Mouse (Mus musculus) forebrain, embryonic 14.5 days (tissue): ENCODE results near the gene Capza2. TPM values are rescaled to one million over a fixed set of nuclear protein-coding genes. Genes with fewer than 3 reads are reported as not detected.

ENCODE experiments used
- ATAC-seq: fragments of 200-750 bp; cut with Nextera tagmentation; 2 replicates; pipeline ENCODE4 v1.8.0; 2017; ENCODE audit warnings: mild to moderate bottlenecking, moderate library complexity
- DNase-seq: peaks from one replicate; pipeline ENCODE4 v3.0.0-alpha.2; 2015; ENCODE audit warnings: low spot score
- H3K27ac ChIP-seq: fragments of 300-500 bp; sonication (generic); 2 replicates; pipeline ENCODE4 v1.5.1; 2014; ENCODE audit warnings: low read depth, mild to moderate bottlenecking, control low read depth, low read length, moderate library complexity
- H3K27me3 ChIP-seq: fragments of 300-500 bp; sonication (generic); replicated peaks from 2 replicates; pipeline ENCODE4 v1.6.1; 2014; ENCODE audit warnings: low read length, control low read depth, mixed read lengths; ENCODE audit not compliant: control insufficient read depth, insufficient read depth
- H3K36me3 ChIP-seq: fragments of 300-500 bp; sonication (generic); 2 replicates; pipeline ENCODE4 v1.6.1; 2014; ENCODE audit warnings: low read length, control low read depth; ENCODE audit not compliant: control insufficient read depth, insufficient read depth
- H3K4me1 ChIP-seq: fragments of 300-500 bp; sonication (generic); 2 replicates; pipeline ENCODE4 v1.6.1; 2014; ENCODE audit warnings: antibody characterized with exemption, low read length, control low read depth; ENCODE audit not compliant: control insufficient read depth, insufficient read depth
- H3K4me2 ChIP-seq: fragments of 300-500 bp; sonication (generic); 2 replicates; pipeline ENCODE4 v1.6.1; 2014; ENCODE audit warnings: mild to moderate bottlenecking, control low read depth, low read length
- H3K4me3 ChIP-seq: fragments of 300-500 bp; sonication (generic); 2 replicates; pipeline ENCODE4 v1.5.1; 2014; ENCODE audit warnings: low read depth, low read length, control low read depth
- H3K9ac ChIP-seq: fragments of 300-500 bp; sonication (generic); 2 replicates; pipeline ENCODE4 v1.6.1; 2014; ENCODE audit warnings: mild to moderate bottlenecking, low read length, control low read depth, moderate library complexity
- H3K9me3 ChIP-seq: fragments of 300-500 bp; sonication (generic); replicated peaks from 2 replicates; pipeline ENCODE4 v1.6.1; 2016; ENCODE audit warnings: low read length, control low read depth, mixed read lengths; ENCODE audit not compliant: control insufficient read depth
- WGBS: fragments of 180-500 bp; shearing (Covaris S2); extraction: QIAGEN DNeasy Blood & Tissue Kit; methylation state at CpG from one replicate; pipeline ENCODE4 v1.1.7; 2014; 5-methylcytosine and 5-hydroxymethylcytosine counted together
- polyA plus RNA-seq: library from polyadenylated mRNA; unstranded; fragments of >200 nt; fragmentation: Nextera tagmentation; extraction: Ambion mirVana; gene quantifications from 2 replicates; pipeline ENCODE4 v1.2.1, GENCODE M21; 2014

Gene Capza2
- polyA plus RNA-seq, 1 experiment from 2014 or later, result 276 TPM

DNA sequence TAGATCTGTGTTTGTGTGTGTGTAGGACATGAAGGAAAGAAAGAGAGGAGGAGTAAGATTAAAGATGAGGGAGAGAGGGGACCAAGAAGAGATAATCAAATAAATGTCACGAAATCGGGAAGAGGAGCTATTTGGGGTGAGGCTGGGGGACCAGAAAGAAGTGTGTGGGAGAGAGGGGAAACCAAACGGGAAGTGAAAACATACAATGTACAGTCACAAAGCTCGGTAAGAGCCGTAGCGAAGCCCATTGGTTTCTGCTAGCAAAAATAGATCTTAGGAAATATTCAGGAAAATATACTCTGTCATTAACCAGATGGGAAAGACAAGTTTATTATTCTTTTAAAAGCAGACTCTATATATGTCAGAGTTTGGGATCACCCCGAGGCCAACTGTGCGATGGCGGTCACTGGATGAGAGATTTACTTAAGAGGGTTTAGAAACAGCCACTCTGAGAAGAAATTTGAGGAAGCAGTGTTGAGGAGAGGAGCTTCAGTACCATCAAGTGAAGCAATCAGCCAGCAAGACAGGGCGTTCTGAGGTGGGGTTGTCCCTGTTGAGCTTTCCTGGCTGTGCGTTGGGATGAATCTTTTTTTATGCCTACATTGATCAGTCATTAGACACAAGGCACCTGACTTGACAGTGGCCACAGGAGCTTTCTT is 24.6 kb upstream of the Capza2 start:
- no peak for ATAC-seq
- 92% methylated on average over 11 of the region's 11 CpGs for WGBS

DNA sequence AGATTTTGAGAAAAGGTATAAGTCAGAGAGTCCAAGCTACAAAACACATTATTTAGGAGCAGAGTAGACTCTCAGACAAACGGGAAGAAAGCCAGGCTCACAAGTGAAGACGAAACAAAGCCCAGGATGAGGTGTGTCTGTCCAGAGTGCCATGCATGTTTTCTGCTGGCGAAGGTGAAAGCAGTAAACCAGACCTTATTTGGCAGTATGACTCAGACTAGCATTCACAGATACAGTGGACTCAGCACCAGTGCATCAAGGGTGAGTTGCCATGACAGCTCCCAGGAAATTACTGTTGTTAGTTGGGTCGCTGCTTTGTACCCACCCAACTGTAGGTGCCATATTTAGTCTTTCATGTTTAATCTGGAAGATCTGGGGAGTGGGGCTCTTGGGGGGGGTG is 23.4 kb upstream of the Capza2 start:
- Histone ChIP-seq H3K4me1 (no peaks in the 10 kb centered on the region), H3K27ac (no peak overlapping the region), H3K9me3 (no peaks in the 10 kb centered on the region), H3K36me3 (no peaks in the 10 kb centered on the region), H3K4me3 (no peak overlapping the region), H3K4me2 (no peak overlapping the region), H3K9ac (no peak overlapping the region), H3K27me3 (no peaks in the 10 kb centered on the region)
- 87% methylated on average over 4 of the region's 4 CpGs for WGBS
- DNase-seq (no peak), ATAC-seq (no peak)

More for the DNA sequence above, 24.6 kb upstream of the Capza2 start:
- Histone ChIP-seq H3K4me1 (no peaks in the 10 kb centered on the region), H3K4me2 (no peak overlapping the region), H3K9me3 (no peaks in the 10 kb centered on the region), H3K4me3 (no peak overlapping the region), H3K27ac (no peak overlapping the region), H3K9ac (no peak overlapping the region), H3K36me3 (no peaks in the 10 kb centered on the region), H3K27me3 (no peaks in the 10 kb centered on the region)
- DNase-seq, result no peak

DNA sequence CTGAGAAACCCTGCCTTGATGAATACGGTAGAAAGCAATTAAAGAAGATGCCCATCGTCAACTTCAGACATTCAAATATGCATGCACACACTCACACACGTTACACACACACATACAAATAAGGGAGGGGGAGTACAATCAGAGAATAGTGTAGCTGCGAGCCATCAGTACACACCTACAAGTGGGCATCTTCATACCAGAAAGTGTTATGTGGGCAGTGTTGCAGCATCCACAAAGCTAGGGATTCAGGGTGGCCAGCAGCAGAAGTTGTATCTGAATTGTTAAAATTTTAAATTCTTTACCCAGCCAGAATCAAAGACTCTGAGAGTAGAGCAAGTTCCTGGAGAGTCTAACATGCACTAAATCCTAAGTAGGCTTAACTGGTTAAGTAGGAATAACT is 15.2 kb upstream of the Capza2 start:
- no peaks in the 10 kb centered on the region for H3K4me1 ChIP-seq
- no peaks in the 10 kb centered on the region for H3K36me3 ChIP-seq
- no peak overlapping the region for H3K9ac ChIP-seq
- H3K9me3 ChIP-seq, result no peaks in the 10 kb centered on the region
- H3K4me2 ChIP-seq, result no peak overlapping the region
- ATAC-seq (no peak), DNase-seq (no peak)
- no peak overlapping the region for H3K27ac ChIP-seq
- WGBS, result 78% methylated on average over 4 of the region's 4 CpGs
- H3K27me3 ChIP-seq, result no peaks in the 10 kb centered on the region
- H3K4me3 ChIP-seq, result no peak overlapping the region

DNA sequence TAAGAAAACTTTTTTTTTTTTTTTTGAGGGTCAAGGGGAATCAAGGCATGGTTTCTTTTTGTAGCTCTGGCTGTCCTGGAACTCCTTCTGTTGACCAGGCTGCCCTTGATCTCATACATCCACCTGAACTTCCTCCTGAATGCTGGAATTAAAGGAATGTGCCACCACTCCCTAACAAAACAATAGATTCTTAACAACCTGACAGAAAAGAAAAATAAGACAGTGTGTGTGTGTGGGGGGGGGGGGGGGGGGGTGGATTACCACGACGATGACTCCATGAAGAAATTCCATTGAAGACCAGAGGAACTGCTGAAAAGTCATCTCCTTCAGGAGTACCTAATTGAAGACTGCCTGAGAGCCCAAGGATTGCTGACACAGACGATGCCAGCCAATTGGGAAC is 14.6 kb upstream of the Capza2 start:
- WGBS, result 73% methylated on average over 3 of the region's 3 CpGs
- H3K4me2 ChIP-seq, result no peak overlapping the region
- ATAC-seq (no peak), DNase-seq (no peak)
- no peak overlapping the region for H3K27ac ChIP-seq
- no peak overlapping the region for H3K9ac ChIP-seq
- H3K27me3 ChIP-seq, result no peaks in the 10 kb centered on the region
- no peaks in the 10 kb centered on the region for H3K36me3 ChIP-seq
- no peaks in the 10 kb centered on the region for H3K4me1 ChIP-seq
- no peaks in the 10 kb centered on the region for H3K9me3 ChIP-seq
- no peak overlapping the region for H3K4me3 ChIP-seq

DNA sequence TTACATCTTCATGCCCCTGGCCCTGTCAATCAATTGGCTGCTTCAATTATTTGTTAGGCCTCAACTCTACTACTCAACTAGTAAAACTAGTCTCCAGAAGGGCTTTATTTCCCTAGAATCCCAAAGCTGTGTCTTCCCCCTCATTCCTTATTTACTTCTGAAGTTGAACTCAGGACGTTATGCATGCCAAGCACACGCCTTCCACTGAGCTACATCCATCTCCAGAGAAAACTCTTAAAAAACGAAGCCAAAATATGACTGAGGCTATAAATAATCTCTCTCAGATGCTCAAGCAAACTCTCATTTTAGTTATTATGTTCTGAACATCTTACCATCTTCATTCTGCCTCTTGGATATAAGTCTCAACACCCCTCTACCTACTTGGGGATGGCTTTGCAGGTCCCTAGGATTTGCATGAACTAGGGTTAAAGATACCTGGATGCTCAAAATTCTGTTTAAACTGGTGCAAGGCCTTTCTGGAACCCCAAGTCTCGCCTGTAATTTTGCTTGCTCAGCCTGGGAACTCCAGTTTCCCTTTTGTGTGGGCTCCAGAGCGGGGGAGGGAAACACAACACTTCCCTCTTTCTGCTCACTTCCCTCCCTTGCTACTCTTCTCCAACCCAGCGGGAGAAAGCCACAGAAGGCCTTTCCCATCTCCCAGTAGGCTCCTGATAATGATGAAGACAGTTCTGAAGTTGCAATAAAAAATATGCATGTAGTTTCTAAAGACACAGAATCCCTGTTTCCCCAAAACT is 7.2 kb upstream of the Capza2 start:
- no peak for ATAC-seq
- H3K4me1 ChIP-seq, result 0 out of 2 replicates have a peak, but pooled peaks cover 2% of the 10 kb centered on the region

DNA sequence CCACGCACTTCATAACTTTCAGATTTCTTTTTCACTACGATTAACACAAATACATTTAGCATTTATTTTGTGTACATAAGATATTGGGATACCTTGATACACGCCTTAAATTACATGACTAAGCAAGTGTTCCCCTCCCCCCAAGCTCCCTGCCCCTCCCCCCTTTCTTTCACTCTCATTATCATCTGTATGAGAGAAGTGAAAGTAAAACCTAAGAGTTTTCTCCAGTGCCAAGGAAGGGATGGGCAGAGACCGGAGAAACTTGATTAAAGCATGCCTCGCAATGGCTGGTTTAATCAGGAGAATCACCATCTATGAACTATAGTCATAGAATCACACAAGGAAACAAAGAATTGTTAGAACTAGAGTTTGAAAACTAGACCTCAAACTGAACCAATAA is 6.3 kb upstream of the Capza2 start:
- ATAC-seq (no peak; the same call in 1 of the 2 replicates), DNase-seq (no peak)
- no peaks in the 10 kb centered on the region for H3K9me3 ChIP-seq
- H3K9ac ChIP-seq, result no peak overlapping the region
- no peaks in the 10 kb centered on the region for H3K36me3 ChIP-seq
- no peaks in the 10 kb centered on the region for H3K27me3 ChIP-seq
- H3K4me1 ChIP-seq, result 0 out of 2 replicates have a peak, but pooled peaks cover 2% of the 10 kb centered on the region
- H3K4me3 ChIP-seq, result no peak overlapping the region
- 65% methylated on average over 5 of the region's 5 CpGs for WGBS
- no peak overlapping the region for H3K27ac ChIP-seq
- no peak overlapping the region for H3K4me2 ChIP-seq

More for the DNA sequence above, 7.2 kb upstream of the Capza2 start:
- Histone ChIP-seq H3K27me3 (no peaks in the 10 kb centered on the region), H3K9me3 (no peaks in the 10 kb centered on the region), H3K9ac (no peak overlapping the region), H3K36me3 (no peaks in the 10 kb centered on the region), H3K4me2 (no peak overlapping the region), H3K27ac (no peak overlapping the region), H3K4me3 (no peak overlapping the region)
- WGBS, result 60% methylated on average over 6 of the region's 6 CpGs
- no peak for DNase-seq

DNA sequence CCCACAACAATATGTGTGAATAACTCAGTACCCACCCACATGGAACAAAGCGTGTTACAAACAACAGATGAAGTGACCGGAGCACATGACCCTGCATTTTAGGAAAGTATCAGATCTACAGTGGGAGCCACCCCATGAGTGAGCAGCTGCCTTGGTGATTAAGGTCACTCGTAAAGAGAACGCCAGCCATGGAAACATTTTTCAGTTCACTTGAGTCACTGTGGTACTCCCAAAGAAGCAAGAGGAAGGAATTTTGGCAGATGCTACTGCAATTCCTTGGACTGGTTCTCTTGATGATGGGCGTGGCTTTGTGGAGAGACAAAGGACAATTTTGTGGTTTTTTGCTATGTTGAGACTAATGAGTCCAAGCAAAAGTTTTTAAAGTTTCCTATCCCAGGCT is 4.4 kb upstream of the Capza2 start:
- Histone ChIP-seq H3K36me3 (no peaks in the 10 kb centered on the region), H3K9me3 (no peaks in the 10 kb centered on the region), H3K4me3 (no peak overlapping the region), H3K4me1 (0 out of 2 replicates have a peak, but pooled peaks cover 2% of the 10 kb centered on the region), H3K27me3 (no peaks in the 10 kb centered on the region), H3K4me2 (no peak overlapping the region), H3K27ac (no peak overlapping the region), H3K9ac (no peak overlapping the region)
- WGBS, result 82% methylated on average over 5 of the region's 5 CpGs
- DNase-seq (no peak), ATAC-seq (no peak)

DNA sequence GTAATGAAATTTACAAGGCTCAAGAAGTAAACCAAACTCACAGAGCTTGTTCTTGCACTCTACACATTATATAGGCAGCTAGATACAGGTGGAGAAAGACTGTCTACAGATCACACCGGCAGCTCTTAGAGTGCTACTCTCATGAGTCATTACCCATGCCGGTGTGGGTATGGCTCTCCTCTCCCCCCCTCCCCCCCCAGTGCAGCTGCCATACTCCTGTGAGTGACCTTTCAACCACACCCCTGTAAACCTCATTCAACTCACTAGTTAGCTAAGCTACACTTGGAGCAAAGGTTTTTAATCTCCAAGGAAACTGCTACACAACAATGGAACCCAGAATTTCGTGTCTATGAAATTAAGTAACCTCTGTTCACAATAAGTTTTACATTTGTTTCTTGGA is 2.2 kb upstream of the Capza2 start:
- H3K36me3 ChIP-seq, result no peaks in the 10 kb centered on the region
- no peak overlapping the region for H3K9ac ChIP-seq
- H3K4me3 ChIP-seq, result no peak overlapping the region
- no peaks in the 10 kb centered on the region for H3K27me3 ChIP-seq
- 72% methylated on average over 3 of the region's 3 CpGs for WGBS
- no peak for ATAC-seq
- H3K27ac ChIP-seq, result no peak overlapping the region
- DNase-seq, result no peak
- 0 out of 2 replicates have a peak, but pooled peaks cover 2% of the 10 kb centered on the region for H3K4me1 ChIP-seq
- no peaks in the 10 kb centered on the region for H3K9me3 ChIP-seq
- H3K4me2 ChIP-seq, result no peak overlapping the region

DNA sequence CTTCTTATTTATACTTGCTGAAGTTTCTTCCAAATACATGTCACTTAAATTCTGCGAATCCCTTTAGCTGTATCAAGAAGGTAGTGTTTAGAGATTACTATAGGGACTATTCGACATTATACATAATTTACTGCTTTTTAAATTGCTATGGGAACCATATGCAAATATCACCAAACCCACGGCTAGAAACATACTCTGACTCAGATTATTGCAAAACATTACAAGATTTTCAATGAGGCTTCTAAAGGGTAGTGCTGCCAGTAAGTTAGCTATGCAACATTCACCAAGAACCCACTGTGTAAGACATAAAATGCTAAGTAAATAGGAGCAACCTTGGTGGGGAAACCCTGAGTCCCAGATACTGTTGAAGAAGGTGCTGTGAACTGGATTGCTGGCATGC is 1.0 kb upstream of the Capza2 start:
- Histone ChIP-seq H3K4me1 (no peaks in the 10 kb centered on the region), H3K9me3 (no peaks in the 10 kb centered on the region), H3K27me3 (no peaks in the 10 kb centered on the region), H3K4me2 (no peak overlapping the region), H3K4me3 (no peak overlapping the region), H3K9ac (no peak overlapping the region), H3K27ac (no peak overlapping the region), H3K36me3 (no peaks in the 10 kb centered on the region)
- ATAC-seq, result no peak
- WGBS, result 86% methylated on average over 3 of the region's 3 CpGs
- DNase-seq, result no peak
